Mouse (Mus musculus): ENCODE results near the gene Dvl2. TPM values are rescaled to one million over a fixed set of nuclear protein-coding genes. Genes with fewer than 3 reads are reported as not detected.
A peak's percentile ranks its signal among the peaks of the same experiment; 100 is the strongest.

Gene Dvl2
- polyA plus RNA-seq, 1 experiment from 2014 or later, result 28.7 TPM

DNA sequence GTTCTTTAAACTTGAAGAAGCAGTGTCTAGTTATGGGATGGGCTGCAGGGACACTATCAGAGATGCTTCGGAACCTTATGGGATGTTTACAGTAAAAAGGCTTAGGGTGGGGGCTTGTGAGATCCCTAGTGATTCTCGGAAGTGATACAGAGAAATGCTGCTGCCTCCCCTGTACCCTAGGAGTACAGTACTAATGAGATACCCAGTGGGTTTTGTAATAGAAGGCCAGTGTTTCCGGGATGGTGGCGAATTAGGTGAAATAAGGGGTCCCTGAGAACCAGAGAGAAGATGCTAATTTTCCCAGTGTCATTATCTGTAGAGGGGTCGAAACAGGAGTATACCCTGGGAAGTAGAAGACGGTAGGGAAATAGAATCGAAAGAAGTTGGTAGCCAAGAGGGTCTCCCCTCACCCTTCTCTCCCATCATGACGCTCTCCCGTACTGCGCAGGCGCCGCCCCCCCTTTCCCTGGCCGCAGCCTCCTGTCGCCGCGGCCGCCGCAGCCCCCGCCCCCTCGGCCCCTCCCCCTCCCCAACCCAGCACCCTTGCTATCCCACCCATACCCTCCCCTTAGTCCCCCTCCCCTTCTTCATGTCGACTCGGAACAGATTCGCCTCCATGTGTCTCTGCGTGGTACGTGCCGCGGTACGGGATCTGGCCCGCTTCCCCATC lies 23.2 kb downstream of the Dvl2 start:
- Histone ChIP-seq H3K9ac (peak overlapping the region; percentile 47), H3K4me1 (replicated peaks) (peaks cover 94% of the 10 kb centered on the region), H3K27me3 (no peaks in the 10 kb centered on the region), H3K27ac (replicated peaks) (peak overlapping the region; percentile 64), H3K4me3 (peak overlapping the region; percentile 41), H3K36me3 (no peaks in the 10 kb centered on the region), H3K4me2 (peak overlapping the region; percentile 59), H3K9me3 (no peaks in the 10 kb centered on the region)
- no peak for ATAC-seq (ENCODE audit: low FRiP score, low read depth)
- 4% methylated on average over 23 of the region's 29 CpGs for WGBS

- no peaks in the 10 kb centered on the region for H3K36me3 ChIP-seq
- H3K4me3 ChIP-seq, result peak overlapping the region; percentile 41
- no peaks in the 10 kb centered on the region for H3K27me3 ChIP-seq
- H3K4me2 ChIP-seq, result peak overlapping the region; percentile 59
- H3K9ac ChIP-seq, result peak overlapping the region; percentile 47
- no peaks in the 10 kb centered on the region for H3K9me3 ChIP-seq
- peaks cover 95% of the 10 kb centered on the region for H3K4me1 ChIP-seq (replicated peaks)
- no peak for ATAC-seq (ENCODE audit: low FRiP score, low read depth)
- H3K27ac ChIP-seq (replicated peaks), result peak overlapping the region; percentile 64
- WGBS, result 9% methylated on average over 6 of the region's 6 CpGs
These were observed 23.7 kb downstream of the Dvl2 start for GRCm38 (mm10) chr11:70024151-70024514.

- peak overlapping the region; percentile 29 for H3K4me3 ChIP-seq
- H3K4me1 ChIP-seq (replicated peaks), result peaks cover 91% of the 10 kb centered on the region
- H3K36me3 ChIP-seq, result peaks cover 8% of the 10 kb centered on the region
- no peak for ATAC-seq (ENCODE audit: low FRiP score, low read depth)
- H3K4me2 ChIP-seq, result peak overlapping the region; percentile 66
- no peaks in the 10 kb centered on the region for H3K9me3 ChIP-seq
- no peaks in the 10 kb centered on the region for H3K27me3 ChIP-seq
- peak overlapping the region; percentile 96 for H3K27ac ChIP-seq (replicated peaks)
- peak overlapping the region; percentile 13; the same call in 1 of the 2 replicates for H3K9ac ChIP-seq
- 6% methylated on average over 19 of the region's 19 CpGs for WGBS
These were observed 26.3 kb downstream of the Dvl2 start for GRCm38 (mm10) chr11:70026689-70027088.

GRCm38 (mm10) chr11:70027397-70027796 lies 27.0 kb downstream of the Dvl2 start:
- H3K9me3 ChIP-seq, result no peaks in the 10 kb centered on the region
- peak overlapping the region; percentile 66 for H3K4me2 ChIP-seq
- H3K36me3 ChIP-seq, result peaks cover 15% of the 10 kb centered on the region
- ATAC-seq (ENCODE audit: low FRiP score, low read depth), result no peak
- no peaks in the 10 kb centered on the region for H3K27me3 ChIP-seq
- H3K4me1 ChIP-seq (replicated peaks), result peaks cover 84% of the 10 kb centered on the region
- H3K27ac ChIP-seq (replicated peaks), result peak overlapping the region; percentile 96
- 33% methylated on average over 9 of the region's 9 CpGs for WGBS
- H3K9ac ChIP-seq, result peak overlapping the region; percentile 13; the same call in 1 of the 2 replicates
- H3K4me3 ChIP-seq, result peak overlapping the region; percentile 29

- H3K27ac ChIP-seq (replicated peaks), result peak overlapping the region; percentile 96
- H3K27me3 ChIP-seq, result no peaks in the 10 kb centered on the region
- H3K9ac ChIP-seq, result peak overlapping the region; percentile 30
- WGBS, result 17% methylated on average over 12 of the region's 12 CpGs
- peaks cover 73% of the 10 kb centered on the region for H3K4me1 ChIP-seq (replicated peaks)
- peak overlapping the region; percentile 66 for H3K4me2 ChIP-seq
- H3K36me3 ChIP-seq, result peaks cover 26% of the 10 kb centered on the region
- ATAC-seq (ENCODE audit: low FRiP score, low read depth), result peak; percentile 7; the same call in 1 of the 2 replicates
- no peaks in the 10 kb centered on the region for H3K9me3 ChIP-seq
- peak overlapping the region; percentile 37 for H3K4me3 ChIP-seq
These were observed 28.2 kb downstream of the Dvl2 start for GRCm38 (mm10) chr11:70028401-70029129.

DNA sequence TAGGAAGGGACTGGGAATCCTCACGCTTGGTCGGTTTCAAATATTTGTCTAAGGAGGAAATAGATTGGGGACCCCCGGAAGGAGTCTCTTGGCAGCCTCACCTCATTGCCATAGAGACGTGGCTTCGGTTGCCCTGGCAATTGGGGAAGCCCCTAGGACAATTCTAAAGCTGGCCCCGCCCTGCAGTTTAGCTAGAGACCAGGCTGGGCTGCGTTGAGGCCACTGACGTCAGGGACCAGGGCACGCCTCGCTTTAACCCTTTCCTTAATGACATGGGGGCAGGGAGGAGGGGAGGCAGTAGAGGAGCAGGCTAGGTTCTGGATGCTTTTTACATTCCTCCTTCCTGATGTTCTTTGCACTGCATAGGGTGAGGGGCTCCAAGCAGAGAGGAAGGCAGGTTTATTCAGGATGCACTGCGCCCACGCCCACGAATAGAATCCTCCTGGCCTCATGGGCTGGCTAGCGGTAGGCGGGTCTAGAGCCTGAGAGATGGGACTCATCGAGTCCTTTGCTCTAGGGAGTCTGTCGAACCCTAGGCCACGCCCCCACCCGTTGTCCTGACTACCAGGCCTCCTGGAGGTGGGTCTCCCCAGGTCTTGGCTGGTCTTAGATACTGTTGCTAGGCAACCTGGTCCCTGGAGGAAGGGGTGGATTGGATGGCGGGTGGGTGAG lies 28.9 kb downstream of the Dvl2 start:
- no peaks in the 10 kb centered on the region for H3K9me3 ChIP-seq
- peak; percentile 93 for ATAC-seq (ENCODE audit: low FRiP score, low read depth)
- peak overlapping the region; percentile 37 for H3K4me3 ChIP-seq
- H3K36me3 ChIP-seq, result peaks cover 30% of the 10 kb centered on the region
- peaks cover 66% of the 10 kb centered on the region for H3K4me1 ChIP-seq (replicated peaks)
- peak overlapping the region; percentile 50 for H3K9ac ChIP-seq
- peak overlapping the region; percentile 96 for H3K27ac ChIP-seq (replicated peaks)
- WGBS, result under 1% methylated on average over 20 of the region's 20 CpGs
- H3K27me3 ChIP-seq, result no peaks in the 10 kb centered on the region
- peak overlapping the region; percentile 66 for H3K4me2 ChIP-seq

DNA sequence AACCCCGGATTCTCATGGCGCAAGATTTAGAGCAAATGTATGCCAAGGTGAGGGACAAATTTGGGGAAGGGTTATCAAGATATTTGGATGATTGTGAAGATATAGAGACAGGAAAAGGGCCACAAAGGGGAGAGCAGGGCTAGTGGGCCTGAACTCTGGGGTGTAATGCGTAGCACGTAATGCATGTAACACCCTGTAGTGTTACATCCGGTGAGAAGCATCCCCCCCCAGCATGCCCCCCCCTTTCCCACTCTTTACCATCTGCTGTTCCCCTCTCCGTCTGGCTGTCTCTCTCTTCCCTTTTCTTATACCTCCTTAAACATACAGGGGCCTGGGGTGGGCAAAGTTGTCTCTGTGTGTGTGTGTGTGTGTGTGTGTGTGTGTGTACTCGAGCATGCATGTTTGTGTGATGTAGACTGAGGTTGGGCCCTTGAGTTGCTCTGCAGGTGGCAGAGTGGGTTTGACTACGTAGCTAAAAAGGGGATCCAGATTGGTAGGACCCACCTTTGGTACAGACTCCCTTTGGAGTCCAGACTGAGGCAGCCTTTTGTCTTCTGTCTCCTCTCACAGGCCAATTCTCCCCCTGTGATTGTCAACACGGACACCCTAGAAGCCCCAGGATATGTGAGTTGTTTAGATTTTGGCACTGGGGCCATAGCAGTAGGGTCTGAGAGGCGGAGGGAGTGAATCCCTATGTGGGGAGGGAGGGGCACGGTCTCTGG lies 29.6 kb downstream of the Dvl2 start:
- peak overlapping the region; percentile 50 for H3K9ac ChIP-seq
- H3K4me2 ChIP-seq, result peak overlapping the region; percentile 66
- peak overlapping the region; percentile 37 for H3K4me3 ChIP-seq
- WGBS, result 18% methylated on average over 11 of the region's 11 CpGs
- H3K27ac ChIP-seq (replicated peaks), result peak overlapping the region; percentile 96
- H3K27me3 ChIP-seq, result no peaks in the 10 kb centered on the region
- peaks cover 33% of the 10 kb centered on the region for H3K36me3 ChIP-seq
- no peaks in the 10 kb centered on the region for H3K9me3 ChIP-seq
- ATAC-seq (ENCODE audit: low FRiP score, low read depth), result peak; percentile 27
- H3K4me1 ChIP-seq (replicated peaks), result peaks cover 58% of the 10 kb centered on the region

GRCm38 (mm10) chr11:70030651-70031320 lies 30.4 kb downstream of the Dvl2 start:
- H3K27ac ChIP-seq (replicated peaks), result peak overlapping the region; percentile 96
- H3K4me3 ChIP-seq, result no peak overlapping the region
- peak overlapping the region; percentile 50; the same call in 1 of the 2 replicates for H3K9ac ChIP-seq
- peak overlapping the region; percentile 66 for H3K4me2 ChIP-seq
- no peaks in the 10 kb centered on the region for H3K9me3 ChIP-seq
- ATAC-seq (ENCODE audit: low FRiP score, low read depth), result no peak
- H3K27me3 ChIP-seq, result no peaks in the 10 kb centered on the region
- peaks cover 33% of the 10 kb centered on the region for H3K36me3 ChIP-seq
- 84% methylated on average over 28 of the region's 28 CpGs for WGBS
- H3K4me1 ChIP-seq (replicated peaks), result peaks cover 50% of the 10 kb centered on the region

DNA sequence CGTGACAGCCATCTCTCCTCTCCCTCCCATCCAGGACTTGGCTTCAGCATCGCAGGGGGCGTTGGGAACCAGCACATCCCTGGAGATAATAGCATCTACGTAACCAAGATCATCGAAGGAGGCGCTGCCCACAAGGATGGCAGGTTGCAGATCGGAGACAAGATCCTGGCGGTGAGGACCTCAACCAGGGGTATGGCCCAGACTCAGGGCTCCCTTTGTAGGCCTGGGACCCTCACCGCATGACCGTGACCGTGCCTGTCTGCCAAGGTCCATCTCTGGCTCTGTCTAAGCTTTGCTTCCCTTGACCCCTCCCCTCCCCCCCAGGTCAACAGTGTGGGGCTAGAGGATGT lies 30.9 kb downstream of the Dvl2 start:
- no peak for ATAC-seq (ENCODE audit: low FRiP score, low read depth)
- Histone ChIP-seq H3K27me3 (no peaks in the 10 kb centered on the region), H3K4me3 (no peak overlapping the region), H3K9me3 (no peaks in the 10 kb centered on the region), H3K4me1 (replicated peaks) (peaks cover 45% of the 10 kb centered on the region), H3K27ac (replicated peaks) (0 out of 2 replicates have a peak overlapping the region, but pooled peaks have one; percentile 25), H3K9ac (no peak overlapping the region), H3K4me2 (no peak overlapping the region), H3K36me3 (peaks cover 33% of the 10 kb centered on the region)
- 95% methylated on average over 11 of the region's 11 CpGs for WGBS

DNA sequence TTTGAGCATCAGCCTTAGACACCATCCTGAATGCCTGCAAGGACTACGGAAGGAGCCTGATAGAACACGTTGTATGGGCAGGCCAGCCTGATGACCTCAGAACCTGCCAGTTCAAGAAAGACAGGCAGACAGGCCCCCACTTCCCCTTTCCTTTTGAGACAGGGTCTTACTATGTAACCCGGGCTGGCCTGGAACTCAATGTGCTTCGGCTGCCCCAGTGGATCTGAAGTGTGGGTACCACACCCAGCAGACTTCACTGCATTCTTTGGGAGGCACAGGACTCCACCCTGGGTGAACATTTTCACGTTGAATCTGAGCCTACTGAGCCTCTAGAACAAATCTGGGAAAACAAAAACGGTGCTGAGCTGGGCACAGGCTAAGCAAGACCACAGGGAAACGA lies 37.8 kb downstream of the Dvl2 start:
- 83% methylated on average over 7 of the region's 7 CpGs for WGBS
- no peak overlapping the region for H3K9ac ChIP-seq
- no peaks in the 10 kb centered on the region for H3K4me1 ChIP-seq (replicated peaks)
- no peak overlapping the region for H3K27ac ChIP-seq (replicated peaks)
- H3K27me3 ChIP-seq, result no peaks in the 10 kb centered on the region
- no peak for ATAC-seq (ENCODE audit: low FRiP score, low read depth)
- no peaks in the 10 kb centered on the region for H3K9me3 ChIP-seq
- H3K4me3 ChIP-seq, result no peak overlapping the region
- peaks cover 45% of the 10 kb centered on the region for H3K36me3 ChIP-seq
- H3K4me2 ChIP-seq, result no peak overlapping the region

DNA sequence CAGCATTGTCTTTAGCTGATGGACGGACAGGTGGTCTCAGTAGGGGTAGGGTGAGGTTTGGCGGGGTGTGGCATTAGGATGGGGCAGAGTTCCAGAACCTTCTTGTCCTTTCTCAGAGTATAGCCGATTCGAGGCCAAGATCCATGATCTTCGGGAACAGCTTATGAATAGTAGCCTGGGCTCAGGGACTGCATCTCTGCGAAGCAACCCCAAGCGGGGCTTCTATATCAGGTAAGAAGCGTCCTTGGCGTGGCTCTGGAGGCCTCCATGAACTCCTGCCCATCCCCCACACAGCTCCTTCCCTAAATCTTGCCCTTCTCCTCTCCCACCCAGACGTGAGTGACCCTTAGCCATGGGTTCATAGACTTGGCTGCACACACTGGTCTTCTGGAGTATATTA lies 39.2 kb downstream of the Dvl2 start:
- Histone ChIP-seq H3K4me3 (no peak overlapping the region), H3K4me1 (replicated peaks) (no peaks in the 10 kb centered on the region), H3K36me3 (peaks cover 46% of the 10 kb centered on the region), H3K9me3 (no peaks in the 10 kb centered on the region), H3K9ac (no peak overlapping the region), H3K27ac (replicated peaks) (no peak overlapping the region), H3K27me3 (no peaks in the 10 kb centered on the region), H3K4me2 (no peak overlapping the region)
- 95% methylated on average over 10 of the region's 10 CpGs for WGBS
- no peak for ATAC-seq (ENCODE audit: low FRiP score, low read depth)

Data from hindbrain, embryonic 15.5 days (tissue).